Mouse (Mus musculus): ENCODE data around the gene Ckm. TPM values are rescaled to one million over a fixed set of nuclear protein-coding genes. Genes with fewer than 3 reads are reported as not detected.

The Ckm gene
- polyA plus RNA-seq, 1 experiment from 2014 or later = not detected

- 0 out of 2 replicates have a peak overlapping the region, but pooled peaks have one; percentile 55 for H3K27ac ChIP-seq (replicated peaks)
- peaks cover 69% of the 10 kb centered on the region for H3K27me3 ChIP-seq (ENCODE audit: low read depth, poor library complexity, severe bottlenecking)
These were observed 60.1 kb downstream of the Ckm start for GRCm38 (mm10) chr7:19464367-19465307.

DNA sequence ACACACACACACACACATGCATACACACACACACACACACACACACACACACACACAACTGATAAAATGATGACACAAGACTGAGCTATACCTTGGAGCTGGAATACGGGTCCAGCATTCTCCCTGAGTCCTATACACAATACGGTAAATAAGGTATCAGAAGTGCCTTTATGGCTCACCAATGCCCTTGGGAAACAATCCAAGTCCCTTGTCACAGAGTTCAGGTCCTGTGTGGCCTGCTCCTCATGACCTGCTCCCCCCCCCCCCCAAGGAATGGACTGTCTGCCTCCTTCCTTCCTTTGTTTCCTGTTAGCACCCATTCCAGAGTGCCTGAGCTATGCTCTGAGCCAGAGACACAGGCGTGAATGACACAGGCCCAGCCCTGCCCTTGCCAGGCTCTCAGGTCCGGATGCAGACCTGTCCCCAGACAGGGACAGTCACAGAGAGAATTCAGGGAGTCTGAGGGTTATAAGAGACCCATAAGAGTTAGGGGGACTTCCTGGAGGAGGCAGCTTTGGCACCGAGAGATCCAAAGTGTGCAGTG, 62.1 kb downstream of the Ckm start:
- WGBS = 69% methylated on average over 5 of the region's 5 CpGs
- H3K27me3 ChIP-seq (ENCODE audit: low read depth, poor library complexity, severe bottlenecking) = peaks cover 89% of the 10 kb centered on the region
- H3K4me3 ChIP-seq = no peak overlapping the region
- H3K36me3 ChIP-seq = no peaks in the 10 kb centered on the region
- H3K27ac ChIP-seq (replicated peaks) = no peak overlapping the region
- H3K9me3 ChIP-seq (replicated peaks) = no peaks in the 10 kb centered on the region
- DNase-seq (ENCODE audit: low spot score) = no peak
- H3K4me1 ChIP-seq = peaks cover 35% of the 10 kb centered on the region

More at GRCm38 (mm10) chr7:19464367-19465307, 60.1 kb downstream of the Ckm start:
- Histone ChIP-seq H3K9me3 (replicated peaks) (no peaks in the 10 kb centered on the region), H3K36me3 (no peaks in the 10 kb centered on the region), H3K4me3 (peak overlapping the region; percentile 35), H3K4me1 (peaks cover 30% of the 10 kb centered on the region)
- DNase-seq (ENCODE audit: low spot score) = no peak
- WGBS = 7% methylated on average over 22 of the region's 22 CpGs

GRCm38 (mm10) chr7:19467638-19468037, 63.1 kb downstream of the Ckm start:
- Histone ChIP-seq H3K36me3 (no peaks in the 10 kb centered on the region), H3K9me3 (replicated peaks) (peaks cover 4% of the 10 kb centered on the region; the same call in 1 of the 2 replicates), H3K4me1 (peaks cover 34% of the 10 kb centered on the region), H3K27ac (replicated peaks) (no peak overlapping the region), H3K27me3 (ENCODE audit: low read depth, poor library complexity, severe bottlenecking) (peaks cover 99% of the 10 kb centered on the region), H3K4me3 (no peak overlapping the region)
- 45% methylated on average over 6 of the region's 6 CpGs for WGBS
- DNase-seq (ENCODE audit: low spot score) = no peak

DNA sequence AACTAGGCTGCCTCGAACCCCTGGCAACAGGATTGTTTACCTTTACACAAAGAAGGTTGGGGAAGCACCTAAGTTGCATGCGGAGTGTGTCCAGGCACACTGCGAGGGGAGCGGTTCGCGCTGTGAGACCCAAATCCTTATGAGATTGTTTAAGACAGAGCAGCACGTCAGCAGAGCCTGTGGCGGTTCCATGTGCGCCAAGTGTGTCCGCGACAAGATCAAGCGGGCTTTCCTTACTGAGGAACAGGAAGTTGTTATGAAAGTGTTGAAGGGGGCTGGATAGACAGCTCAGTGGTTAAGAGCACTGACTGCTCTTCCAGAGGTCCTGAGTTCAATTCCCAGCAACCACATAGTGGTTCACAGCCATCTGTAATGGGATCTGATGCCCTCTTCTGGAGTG, 63.7 kb downstream of the Ckm start:
- no peak for DNase-seq (ENCODE audit: low spot score)
- H3K36me3 ChIP-seq = no peaks in the 10 kb centered on the region
- peaks cover 4% of the 10 kb centered on the region; the same call in 1 of the 2 replicates for H3K9me3 ChIP-seq (replicated peaks)
- WGBS = 70% methylated on average over 12 of the region's 12 CpGs
- H3K4me1 ChIP-seq = peaks cover 27% of the 10 kb centered on the region
- peaks cover 100% of the 10 kb centered on the region for H3K27me3 ChIP-seq (ENCODE audit: low read depth, poor library complexity, severe bottlenecking)
- H3K4me3 ChIP-seq = no peak overlapping the region
- no peak overlapping the region for H3K27ac ChIP-seq (replicated peaks)

DNA sequence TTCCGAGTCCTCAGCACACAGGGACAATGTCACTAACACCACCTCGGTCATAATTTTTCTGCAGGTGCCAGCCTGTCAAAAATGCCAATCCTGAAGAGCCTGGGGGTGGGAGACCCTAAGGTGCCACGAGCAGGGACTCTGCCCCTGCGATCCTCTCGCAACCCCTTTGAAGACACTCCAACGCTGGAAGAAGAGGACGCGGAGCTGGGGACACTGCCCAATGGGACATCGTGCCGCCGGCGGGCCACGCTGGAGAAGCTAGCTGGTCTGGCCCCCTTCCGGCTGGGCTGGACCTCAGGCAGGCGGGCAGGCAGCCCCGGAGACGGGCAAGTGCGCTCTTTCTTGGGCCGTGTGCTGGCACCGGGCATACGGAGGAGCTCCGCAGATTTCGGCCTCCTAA, 64.8 kb downstream of the Ckm start:
- H3K9me3 ChIP-seq (replicated peaks) = peaks cover 4% of the 10 kb centered on the region; the same call in 1 of the 2 replicates
- H3K36me3 ChIP-seq = no peaks in the 10 kb centered on the region
- H3K27me3 ChIP-seq (ENCODE audit: low read depth, poor library complexity, severe bottlenecking) = peaks cover 100% of the 10 kb centered on the region
- peak overlapping the region; percentile 18; the same call in 1 of the 2 replicates for H3K4me3 ChIP-seq
- H3K27ac ChIP-seq (replicated peaks) = no peak overlapping the region
- H3K4me1 ChIP-seq = peaks cover 31% of the 10 kb centered on the region
- 23% methylated on average over 23 of the region's 23 CpGs for WGBS
- no peak for DNase-seq (ENCODE audit: low spot score)

GRCm38 (mm10) chr7:19470308-19470707, 65.7 kb downstream of the Ckm start:
- WGBS = 10% methylated on average over 14 of the region's 14 CpGs
- no peak for DNase-seq (ENCODE audit: low spot score)
- peaks cover 8% of the 10 kb centered on the region for H3K9me3 ChIP-seq (replicated peaks)
- no peaks in the 10 kb centered on the region for H3K36me3 ChIP-seq
- peaks cover 23% of the 10 kb centered on the region for H3K4me1 ChIP-seq
- H3K27ac ChIP-seq (replicated peaks) = no peak overlapping the region
- H3K27me3 ChIP-seq (ENCODE audit: low read depth, poor library complexity, severe bottlenecking) = peaks cover 100% of the 10 kb centered on the region
- H3K4me3 ChIP-seq = no peak overlapping the region

- H3K27me3 ChIP-seq (ENCODE audit: low read depth, poor library complexity, severe bottlenecking) = peaks cover 100% of the 10 kb centered on the region
- H3K4me3 ChIP-seq = no peak overlapping the region
- no peak overlapping the region for H3K27ac ChIP-seq (replicated peaks)
- no peak for DNase-seq (ENCODE audit: low spot score)
- peaks cover 10% of the 10 kb centered on the region for H3K9me3 ChIP-seq (replicated peaks)
- WGBS = 40% methylated on average over 4 of the region's 4 CpGs
- H3K4me1 ChIP-seq = peaks cover 22% of the 10 kb centered on the region
- H3K36me3 ChIP-seq = no peaks in the 10 kb centered on the region
These were observed 67.8 kb downstream of the Ckm start for GRCm38 (mm10) chr7:19472403-19472802.

MicroRNA genes within 50 kb of the gene (microRNA counts, 519-probe panel; counts per million panel counts)
- microRNA mmu-miR-343 = not detected

Small RNA genes within 50 kb of the gene (microRNA-seq; reads per million reads assigned to microRNA genes)
- gene Mir343 = not detected

Other genes with a start within 250 kb of the Ckm start
- 0.60 and 1.5 TPM in 2 replicates for gene Gipr, start 238.6 kb upstream of the Ckm start, polyA plus RNA-seq (2016; fragmentation: Nextera tagmentation; extraction: Ambion mirVana)
- gene Eml2, start 228.4 kb upstream of the Ckm start, polyA plus RNA-seq (2016; fragmentation: Nextera tagmentation; extraction: Ambion mirVana) = 4.3 and 4.8 TPM in 2 replicates
- 2.4 and 2.6 TPM in 2 replicates for gene Gpr4, start 192.2 kb upstream of the Ckm start, polyA plus RNA-seq (2016; fragmentation: Nextera tagmentation; extraction: Ambion mirVana)
- 51.0 and 51.9 TPM in 2 replicates for gene Opa3, start 176.4 kb upstream of the Ckm start, polyA plus RNA-seq (2016; fragmentation: Nextera tagmentation; extraction: Ambion mirVana)
- gene Vasp, start 133.0 kb upstream of the Ckm start, polyA plus RNA-seq (2016; fragmentation: Nextera tagmentation; extraction: Ambion mirVana) = 49.3 and 52.7 TPM in 2 replicates
- gene Ppm1n, start 124.7 kb upstream of the Ckm start, polyA plus RNA-seq (2016; fragmentation: Nextera tagmentation; extraction: Ambion mirVana) = 0.36 and 0.39 TPM in 2 replicates
- gene Rtn2, start 122.2 kb upstream of the Ckm start, polyA plus RNA-seq (2016; fragmentation: Nextera tagmentation; extraction: Ambion mirVana) = 41.9 and 48.6 TPM in 2 replicates
- gene Fosb, start 94.7 kb upstream of the Ckm start, polyA plus RNA-seq (2016; fragmentation: Nextera tagmentation; extraction: Ambion mirVana) = 0.02 TPM in 1 of 2 replicates, not detected in the other
- 117 and 118 TPM in 2 replicates for gene Ercc1, start 60.0 kb upstream of the Ckm start, polyA plus RNA-seq (2016; fragmentation: Nextera tagmentation; extraction: Ambion mirVana)
- gene Cd3eap, start 45.3 kb upstream of the Ckm start, polyA plus RNA-seq (2016; fragmentation: Nextera tagmentation; extraction: Ambion mirVana) = 23.2 and 24.7 TPM in 2 replicates
- gene Ppp1r13l, start 45.0 kb upstream of the Ckm start, polyA plus RNA-seq (2016; fragmentation: Nextera tagmentation; extraction: Ambion mirVana) = 4.9 and 6.0 TPM in 2 replicates
- 27.7 and 31.8 TPM in 2 replicates for gene Ercc2, start 22.8 kb upstream of the Ckm start, polyA plus RNA-seq (2016; fragmentation: Nextera tagmentation; extraction: Ambion mirVana)
- 2.3 and 3.0 TPM in 2 replicates for gene Klc3, start 672 bp upstream of the Ckm start, polyA plus RNA-seq (2016; fragmentation: Nextera tagmentation; extraction: Ambion mirVana)
- 8.0 and 8.4 TPM in 2 replicates for gene Mark4, start 54.0 kb downstream of the Ckm start, polyA plus RNA-seq (2016; fragmentation: Nextera tagmentation; extraction: Ambion mirVana)
- gene Exoc3l2, start 58.6 kb downstream of the Ckm start, polyA plus RNA-seq (2016; fragmentation: Nextera tagmentation; extraction: Ambion mirVana) = 0.75 and 0.81 TPM in 2 replicates
- 2.3 and 2.4 TPM in 2 replicates for gene Bloc1s3, start 103.6 kb downstream of the Ckm start, polyA plus RNA-seq (2016; fragmentation: Nextera tagmentation; extraction: Ambion mirVana)
- 65.2 and 68.2 TPM in 2 replicates for gene Trappc6a, start 103.6 kb downstream of the Ckm start, polyA plus RNA-seq (2016; fragmentation: Nextera tagmentation; extraction: Ambion mirVana)
- 0.06 TPM in 2 replicates for gene Nkpd1, start 113.1 kb downstream of the Ckm start, polyA plus RNA-seq (2016; fragmentation: Nextera tagmentation; extraction: Ambion mirVana)
- 20.3 and 20.5 TPM in 2 replicates for gene Ppp1r37, start 158.3 kb downstream of the Ckm start, polyA plus RNA-seq (2016; fragmentation: Nextera tagmentation; extraction: Ambion mirVana)
- gene Zfp296, start 172.5 kb downstream of the Ckm start, polyA plus RNA-seq (2016; fragmentation: Nextera tagmentation; extraction: Ambion mirVana) = 0.10 and 0.22 TPM in 2 replicates
- gene Gemin7, start 172.8 kb downstream of the Ckm start, polyA plus RNA-seq (2016; fragmentation: Nextera tagmentation; extraction: Ambion mirVana) = 177 TPM in 2 replicates
- gene Clasrp, start 199.7 kb downstream of the Ckm start, polyA plus RNA-seq (2016; fragmentation: Nextera tagmentation; extraction: Ambion mirVana) = 51.8 and 61.1 TPM in 2 replicates
- 3.8 and 4.7 TPM in 2 replicates for gene Relb, start 224.7 kb downstream of the Ckm start, polyA plus RNA-seq (2016; fragmentation: Nextera tagmentation; extraction: Ambion mirVana)

Data from midbrain, embryonic 10.5 days (tissue).